Mouse (Mus musculus) ovary, postnatal 36 days (tissue): ENCODE measurements at regions not wholly inside any gene's neighbourhood (a gene's known extent, or its start where the extent isn't known, plus 50 kb on each side); places are given as distances from the start of the nearest gene placed in this dataset.

Experiments
- DNase-seq: peaks from one replicate; pipeline ENCODE4 v3.0.0; 2022; ENCODE audit warnings: low spot score, mixed read lengths

DNA sequence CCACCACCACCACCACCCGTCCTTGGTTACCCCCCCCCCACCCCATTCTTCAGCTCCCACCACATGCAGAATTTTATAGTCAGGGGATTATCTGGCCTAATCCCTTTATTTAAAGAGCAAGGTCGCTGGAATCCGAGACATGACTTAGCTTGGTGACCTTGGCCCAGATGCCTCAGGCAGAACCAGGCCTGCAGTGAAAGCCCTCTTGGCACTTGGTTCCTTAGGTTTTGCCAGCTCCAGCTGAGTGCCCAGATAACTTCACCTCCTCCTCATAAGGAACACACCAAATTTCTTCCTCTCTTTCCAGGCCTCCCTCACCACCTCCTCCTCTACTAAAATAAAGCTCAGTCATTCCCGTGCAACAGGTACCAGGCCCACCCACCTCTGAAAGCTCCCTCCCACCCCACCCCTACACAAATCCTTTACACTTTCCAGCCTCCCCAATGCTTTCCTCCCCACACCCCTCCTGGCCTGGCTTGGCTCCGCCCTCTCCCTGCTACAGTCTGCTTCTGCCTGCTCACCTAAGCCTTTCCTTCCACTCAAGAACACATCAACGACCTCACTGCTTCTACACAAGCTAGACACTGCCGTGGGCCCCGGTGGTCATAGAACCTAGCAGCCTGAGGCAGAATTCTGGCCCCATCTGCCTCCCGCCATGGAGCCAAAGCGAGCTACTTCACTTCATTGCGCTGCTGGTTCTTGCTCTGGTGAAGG, 131.5 kb upstream of the Zfp703 start:
- peak; percentile 42 for DNase-seq

DNA sequence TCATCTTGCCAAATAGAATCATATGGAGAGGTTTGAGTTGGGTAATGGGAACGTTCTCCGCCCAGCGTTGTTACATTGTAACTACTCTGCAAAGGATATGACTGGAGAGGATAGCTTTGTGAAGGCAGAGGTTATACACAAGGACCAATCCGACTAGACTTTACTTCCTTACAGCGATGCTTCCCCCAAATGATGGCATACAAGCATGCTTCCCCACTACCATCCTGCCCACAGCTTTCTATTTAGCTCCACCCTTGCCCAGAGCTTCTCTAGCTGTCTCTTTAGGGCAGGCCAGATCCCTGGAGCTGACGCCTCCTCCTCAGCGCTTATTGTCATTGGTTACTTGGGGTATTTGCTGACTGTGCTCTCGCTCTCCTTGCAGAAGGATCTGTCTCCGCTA, 130.1 kb upstream of the Zfp703 start:
- DNase-seq: no peak

DNA sequence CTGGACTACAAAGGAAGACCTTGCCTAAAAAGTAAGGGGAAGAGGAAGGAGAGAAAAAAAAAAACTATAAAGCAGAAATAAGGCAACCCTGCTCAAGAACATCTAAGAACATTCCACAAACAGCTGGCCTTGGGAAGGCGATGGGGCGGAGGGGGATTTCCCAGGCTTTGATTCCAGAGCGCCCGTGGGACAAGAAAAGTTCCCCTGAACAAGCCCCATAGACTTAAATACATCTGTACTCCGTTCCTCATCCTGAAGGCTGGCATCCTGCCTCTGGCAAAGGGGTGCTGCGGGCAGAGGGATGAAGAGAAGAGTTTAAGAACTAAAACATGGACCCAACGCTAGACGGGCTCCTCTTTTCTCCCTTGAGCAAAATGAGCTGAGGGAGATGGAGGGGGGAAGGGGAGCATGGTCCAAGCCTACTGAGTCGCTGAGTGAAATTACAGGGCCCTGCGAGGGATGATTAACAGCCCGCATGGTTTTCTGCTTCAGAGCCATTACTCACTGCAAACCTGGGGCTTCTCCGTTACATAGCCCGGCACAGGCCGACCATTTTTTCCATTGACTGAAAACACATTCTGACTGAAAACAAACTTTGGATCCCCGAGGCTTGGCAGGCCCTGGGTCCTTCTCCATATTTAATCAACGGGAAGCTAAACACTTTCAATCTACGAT, 128.9 kb upstream of the Zfp703 start:
- DNase-seq: no peak

- DNase-seq: no peak
Measured at GRCm38 (mm10) chr8:26848955-26849684, 128.0 kb upstream of the Zfp703 start.

- DNase-seq: no peak
Measured at GRCm38 (mm10) chr8:26851871-26852800, 125.0 kb upstream of the Zfp703 start.

DNA sequence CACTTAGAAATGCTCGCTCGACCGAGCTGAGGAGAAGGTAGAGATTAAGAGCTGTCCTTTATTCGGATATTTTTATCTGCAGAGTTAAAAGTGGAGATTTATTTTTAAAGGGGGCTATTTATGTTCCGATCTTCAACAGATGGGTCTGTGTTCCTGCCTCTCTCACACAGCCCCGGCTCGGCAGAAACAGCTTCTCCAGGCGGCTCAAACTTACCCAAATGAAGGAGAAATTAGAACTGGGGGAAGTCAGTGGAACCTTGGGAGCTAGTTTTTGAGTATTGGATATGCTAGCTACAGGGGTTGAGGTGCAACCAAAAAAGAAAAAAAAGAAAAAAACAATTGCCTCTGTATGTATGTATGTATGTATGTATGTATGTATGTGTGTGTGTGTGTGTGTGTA, 124.2 kb upstream of the Zfp703 start:
- no peak for DNase-seq

- DNase-seq: no peak
Measured at GRCm38 (mm10) chr8:26854557-26855238, 122.4 kb upstream of the Zfp703 start.

DNA sequence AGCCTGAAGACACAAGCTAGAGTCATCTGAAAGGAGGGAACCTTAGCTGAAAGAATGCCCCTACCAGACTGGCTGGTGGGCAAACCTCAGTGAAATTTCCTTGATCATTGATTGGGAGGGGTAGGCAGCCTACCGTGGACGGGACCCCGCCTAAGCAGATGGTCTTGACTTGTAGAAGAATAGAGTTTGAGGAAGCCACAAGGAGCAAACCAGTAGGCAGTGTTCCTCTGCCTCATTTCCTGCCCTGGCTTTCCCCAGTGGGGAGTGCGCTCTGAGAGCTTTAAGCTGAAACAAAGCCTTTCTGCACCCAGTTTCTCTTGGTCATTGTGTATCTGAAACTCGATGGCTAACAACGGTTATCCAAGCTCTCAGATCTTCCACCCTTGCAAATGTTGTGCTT, 121.9 kb upstream of the Zfp703 start:
- no peak for DNase-seq

GRCm38 (mm10) chr8:26864571-26864970, 112.6 kb upstream of the Zfp703 start:
- no peak for DNase-seq

DNA sequence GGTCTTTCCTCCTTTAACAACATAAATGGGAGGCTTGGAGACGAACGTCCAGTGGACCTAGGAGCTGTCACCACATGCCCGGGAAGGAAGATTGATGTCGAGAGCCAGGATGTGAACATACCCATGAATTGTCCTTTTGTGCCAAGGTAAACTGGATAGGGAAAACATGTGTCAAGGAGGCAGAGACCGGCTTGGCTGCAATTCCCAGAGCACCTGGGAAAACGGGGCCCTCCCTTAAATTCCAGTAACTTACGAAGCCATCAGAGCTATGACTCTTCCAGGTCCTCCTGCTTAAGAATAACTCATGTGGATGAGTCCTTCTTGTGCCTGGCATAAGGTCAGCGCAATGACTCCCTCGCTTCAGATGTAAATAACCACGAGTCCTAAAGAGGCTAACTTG, 112.2 kb upstream of the Zfp703 start:
- DNase-seq: no peak

GRCm38 (mm10) chr8:26868101-26868848, 108.8 kb upstream of the Zfp703 start:
- DNase-seq: no peak

DNA sequence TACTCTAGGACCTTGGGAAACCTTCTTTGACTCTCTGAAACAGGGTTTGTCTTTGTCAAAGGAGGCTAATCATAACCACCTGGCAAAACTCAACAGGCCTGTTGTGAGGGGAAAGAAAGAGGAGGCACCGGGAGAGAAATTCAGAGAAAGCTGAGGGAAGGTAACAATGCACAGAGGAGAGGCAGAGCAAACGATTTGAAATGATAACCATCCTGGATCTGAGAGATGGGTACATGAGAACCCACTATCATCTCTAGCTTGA, 108.3 kb upstream of the Zfp703 start:
- DNase-seq: no peak

- DNase-seq: no peak
Measured at GRCm38 (mm10) chr8:26871838-26872237, 105.3 kb upstream of the Zfp703 start.

DNA sequence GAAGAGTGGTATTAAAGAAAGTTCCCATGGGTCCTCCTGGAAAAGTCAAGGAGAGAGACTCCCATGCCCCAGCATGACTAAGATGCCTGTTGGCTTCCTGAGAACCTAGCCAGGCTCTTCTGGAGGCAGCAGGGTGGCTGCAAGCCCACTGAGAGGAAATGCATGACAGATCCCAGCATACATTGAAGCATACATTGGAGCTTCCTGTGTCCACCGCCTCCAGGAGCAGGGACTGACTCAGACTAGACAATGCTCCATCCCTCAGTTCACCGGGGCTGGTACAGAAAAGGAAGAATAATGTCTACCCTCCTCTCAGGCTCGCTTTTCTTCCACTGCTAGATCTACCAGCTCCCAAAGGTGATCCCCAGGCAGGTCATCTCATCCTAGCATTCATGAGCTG, 104.7 kb upstream of the Zfp703 start:
- no peak for DNase-seq

- DNase-seq: no peak
Measured at GRCm38 (mm10) chr8:26872815-26873214, 104.3 kb upstream of the Zfp703 start.

- no peak for DNase-seq
Measured at GRCm38 (mm10) chr8:26880177-26880576, 96.9 kb upstream of the Zfp703 start.

DNA sequence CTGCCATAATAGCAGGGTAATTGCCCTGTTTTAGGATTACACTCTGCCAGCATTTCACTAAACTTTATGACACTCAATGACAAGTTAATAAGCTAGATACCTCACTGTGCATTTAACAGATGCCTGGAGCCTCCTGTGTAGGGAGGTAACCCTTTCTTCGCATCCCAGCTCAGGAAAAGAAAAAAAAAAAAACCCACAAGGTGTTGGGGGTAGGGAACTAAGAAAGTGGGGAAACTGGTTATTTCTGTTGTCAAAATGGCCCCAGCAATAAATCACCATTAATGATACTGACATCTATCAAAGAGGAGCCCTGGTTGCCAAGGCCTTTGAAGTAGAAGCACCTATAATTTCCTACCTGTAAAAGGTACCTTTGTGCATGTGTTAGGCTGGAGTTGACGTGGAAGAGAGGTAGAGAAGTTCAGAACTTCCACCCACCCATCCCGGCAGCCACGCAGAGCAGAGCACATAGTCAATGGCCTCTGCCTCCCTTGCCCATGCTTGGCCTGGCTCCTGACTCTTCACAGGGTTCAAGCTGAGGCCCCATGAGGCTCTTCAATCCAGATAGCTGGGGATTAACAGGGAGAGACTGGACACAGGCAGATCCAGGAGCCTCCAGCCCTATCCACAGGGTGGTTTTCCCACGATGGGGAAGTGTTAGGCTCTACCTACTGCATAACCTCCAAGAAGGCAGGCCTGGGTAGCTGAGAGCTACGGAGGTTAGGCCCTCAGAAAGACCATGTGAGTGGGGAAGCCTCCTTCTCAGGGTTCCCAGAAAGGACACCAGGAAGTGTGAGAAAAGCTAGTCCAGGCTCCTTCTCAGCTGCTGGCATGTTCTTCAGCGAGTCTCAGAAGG, 95.6 kb upstream of the Zfp703 start:
- DNase-seq: no peak

DNA sequence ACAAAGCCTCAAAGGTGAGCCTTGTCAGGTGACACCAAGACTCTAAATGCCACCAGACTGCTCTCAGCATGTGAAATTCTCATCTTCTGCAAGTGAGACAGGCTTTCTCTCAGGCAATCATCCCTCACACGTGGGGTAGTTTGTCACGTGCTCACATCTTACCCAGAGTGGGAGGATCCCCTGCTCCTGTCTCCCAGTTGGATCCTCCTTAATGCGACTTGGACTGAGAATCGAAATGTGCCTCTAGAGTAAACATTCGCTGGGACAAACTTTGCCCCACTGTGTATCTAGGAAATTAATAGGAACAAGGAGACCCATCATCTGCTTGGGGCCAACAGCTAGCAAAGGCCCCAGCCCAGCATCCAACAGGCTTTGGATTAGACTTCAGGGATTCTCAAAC, 94.5 kb upstream of the Zfp703 start:
- no peak for DNase-seq

- DNase-seq: peak; percentile 21
Measured at GRCm38 (mm10) chr8:26883285-26883684, 93.8 kb upstream of the Zfp703 start.

DNA sequence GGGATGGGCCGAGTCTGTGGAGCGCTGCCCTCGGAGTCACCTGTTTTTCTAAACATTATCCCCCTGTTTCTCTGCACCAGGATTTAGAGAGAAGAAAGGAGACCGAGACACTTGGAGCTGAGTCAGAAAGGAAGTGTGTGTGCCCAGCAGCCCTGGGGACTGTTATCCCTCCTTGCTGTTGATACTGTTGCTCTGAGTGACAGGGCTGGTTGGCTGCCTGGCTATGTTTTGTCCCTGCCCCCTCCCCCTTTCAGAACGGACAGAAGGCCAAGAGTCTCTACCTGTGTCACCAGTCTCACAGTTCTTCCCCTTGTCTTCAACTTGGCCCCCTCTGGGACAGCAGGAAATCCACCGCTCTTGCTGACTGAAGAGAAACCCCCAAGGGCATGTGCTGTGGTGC, 93.4 kb upstream of the Zfp703 start:
- no peak for DNase-seq
